Mouse (Mus musculus): Measurements from ENCODE around the gene Nrp2. TPM values are rescaled to one million over a fixed set of nuclear protein-coding genes. Genes with fewer than 3 reads are reported as not detected.

Nrp2 gene
- total and polyA plus RNA-seq, 3 experiments: not detected

DNA sequence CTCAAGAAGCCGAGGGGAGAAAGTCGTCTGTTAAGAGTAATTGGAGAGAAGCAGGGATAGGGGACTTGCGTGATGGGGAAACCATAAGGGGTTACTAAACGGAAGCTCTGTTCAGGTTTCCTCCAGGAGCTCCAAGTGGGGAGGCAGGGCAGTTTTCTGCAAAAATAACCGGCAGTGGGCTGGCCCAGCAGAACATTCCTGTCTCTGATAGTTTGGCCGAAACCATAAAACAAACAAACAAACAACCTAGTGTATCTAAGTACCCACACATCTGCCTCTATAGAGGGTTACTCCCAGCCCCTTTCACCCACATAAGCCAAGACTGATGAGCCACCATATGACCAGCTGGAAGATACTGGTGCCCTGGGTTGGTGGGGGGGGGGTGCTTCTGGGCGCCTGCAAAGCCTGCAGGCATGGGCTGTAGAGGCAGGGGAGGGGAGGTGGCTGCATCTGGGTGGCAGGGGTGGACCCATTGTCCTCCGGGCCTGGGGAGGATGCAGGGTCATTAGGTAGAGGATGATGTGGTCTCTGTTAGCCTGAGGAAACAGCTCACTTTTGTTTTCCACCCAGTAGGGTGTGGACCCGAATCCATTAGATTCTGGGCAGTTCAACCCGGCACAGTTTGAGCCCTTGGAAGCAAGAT, 13.9 kb downstream of the Nrp2 start:
- H3K9ac ChIP-seq (ENCODE audit: control insufficient read depth, low read depth, low read length, poor library complexity, severe bottlenecking): no peak overlapping the region
- no peaks in the 10 kb centered on the region for H3K27me3 ChIP-seq (ENCODE audit: control insufficient read depth in 1 of 2, insufficient read depth in 2 of 2, low read length in 2 of 2)
- no peaks in the 10 kb centered on the region for H3K9me3 ChIP-seq (replicated peaks; ENCODE audit: insufficient read depth, low read length)
- no peak overlapping the region for H3K4me3 ChIP-seq (ENCODE audit: control insufficient read depth in 1 of 2, insufficient read depth in 1 of 2, low read depth in 2 of 2, low read length in 2 of 2)
- TF ChIP-seq RAD21 (IDR thresholded peaks at IDR 0.05; ENCODE audit: low read depth, low read length) (no peak), TBP (IDR thresholded peaks at IDR 0.05; ENCODE audit: low read depth, low read length) (no peak), MEF2A (IDR thresholded peaks at IDR 0.05; ENCODE audit: extremely low read depth, insufficient replicate concordance, low read depth, low read length, poor library complexity, severe bottlenecking) (no peak), NELFE (IDR thresholded peaks at IDR 0.05; ENCODE audit: low read depth, low read length) (no peak), MYC (IDR thresholded peaks at IDR 0.05; ENCODE audit: low read depth, low read length) (no peak), SIN3A (IDR thresholded peaks at IDR 0.05; ENCODE audit: low read length) (no peak), POLR2AphosphoS2 (IDR thresholded peaks at IDR 0.05; ENCODE audit: low read length) (no peak), TCF12 (IDR thresholded peaks at IDR 0.05; ENCODE audit: low read depth, low read length) (no peak), CHD2 (IDR thresholded peaks at IDR 0.05; ENCODE audit: low read length) (no peak), USF1 (IDR thresholded peaks at IDR 0.05; ENCODE audit: low read depth, low read length) (no peak), ELF1 (IDR thresholded peaks at IDR 0.05; ENCODE audit: low read depth, low read length) (no peak), MAZ (IDR thresholded peaks at IDR 0.05; ENCODE audit: low read depth, low read length) (no peak), ZNF384 (IDR thresholded peaks at IDR 0.05; ENCODE audit: low read depth, low read length) (no peak), USF2 (IDR thresholded peaks at IDR 0.05; ENCODE audit: borderline replicate concordance in 1 of 2, insufficient read depth in 1 of 2, low read depth in 1 of 2, low read length in 2 of 2) (no peak)
- H3K4me1 ChIP-seq (ENCODE audit: control insufficient read depth in 1 of 2, insufficient read depth in 2 of 2, low read length in 2 of 2): no peaks in the 10 kb centered on the region
- no peak for DNase-seq (ENCODE audit: low read depth, low spot score)
- no peaks in the 10 kb centered on the region for H3K36me3 ChIP-seq (ENCODE audit: control insufficient read depth in 1 of 2, insufficient read depth in 2 of 2, low read length in 2 of 2)
- H3K27ac ChIP-seq (ENCODE audit: control insufficient read depth, low read depth, low read length): no peak overlapping the region
- no peaks in the 10 kb centered on the region for H3K79me2 ChIP-seq (ENCODE audit: control insufficient read depth, insufficient read depth, low read length, poor library complexity)

DNA sequence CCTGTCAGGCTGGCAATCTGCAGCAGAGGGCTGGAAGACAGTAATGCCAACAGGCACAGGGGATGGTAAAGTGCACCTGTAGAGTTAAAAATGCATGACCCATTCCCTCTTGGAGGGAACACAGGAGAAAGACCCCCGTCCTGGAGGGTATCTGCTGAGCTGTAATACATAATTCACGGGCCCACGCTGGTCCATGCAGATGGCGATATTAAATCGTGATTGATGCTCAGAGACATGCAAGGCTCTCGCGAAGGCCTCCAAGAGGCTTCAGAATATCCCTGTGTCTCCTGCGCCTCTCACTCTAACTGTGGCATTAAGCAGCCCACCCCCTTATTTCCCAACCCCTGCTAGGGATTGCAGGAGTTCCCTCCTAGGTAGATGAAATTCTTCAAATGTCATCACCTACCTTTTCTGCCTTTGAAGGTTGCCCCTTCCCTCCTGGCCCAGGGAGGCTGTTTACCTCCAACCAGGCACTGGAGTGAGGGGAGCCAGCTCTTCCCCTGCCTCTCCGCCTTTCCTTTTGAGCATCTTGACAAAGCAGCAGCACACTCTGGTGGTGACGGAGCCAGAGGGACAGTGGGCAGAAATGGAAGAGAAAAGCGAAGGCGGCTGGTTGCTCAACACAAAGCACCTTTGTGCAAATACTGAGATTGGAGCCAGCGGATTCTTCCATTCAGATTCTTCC, 14.6 kb downstream of the Nrp2 start:
- DNase-seq (ENCODE audit: low read depth, low spot score): no peak
- Histone ChIP-seq H3K36me3 (ENCODE audit: control insufficient read depth in 1 of 2, insufficient read depth in 2 of 2, low read length in 2 of 2) (no peaks in the 10 kb centered on the region), H3K4me3 (ENCODE audit: control insufficient read depth in 1 of 2, insufficient read depth in 1 of 2, low read depth in 2 of 2, low read length in 2 of 2) (no peak overlapping the region), H3K4me1 (ENCODE audit: control insufficient read depth in 1 of 2, insufficient read depth in 2 of 2, low read length in 2 of 2) (no peaks in the 10 kb centered on the region), H3K79me2 (ENCODE audit: control insufficient read depth, insufficient read depth, low read length, poor library complexity) (no peaks in the 10 kb centered on the region), H3K27ac (ENCODE audit: control insufficient read depth, low read depth, low read length) (no peak overlapping the region), H3K9me3 (replicated peaks; ENCODE audit: insufficient read depth, low read length) (no peaks in the 10 kb centered on the region), H3K9ac (ENCODE audit: control insufficient read depth, low read depth, low read length, poor library complexity, severe bottlenecking) (no peak overlapping the region), H3K27me3 (ENCODE audit: control insufficient read depth in 1 of 2, insufficient read depth in 2 of 2, low read length in 2 of 2) (no peaks in the 10 kb centered on the region)
- no peak for TF ChIP-seq MEF2A (IDR thresholded peaks at IDR 0.05; ENCODE audit: extremely low read depth, insufficient replicate concordance, low read depth, low read length, poor library complexity, severe bottlenecking)
- TF ChIP-seq ZNF384 (IDR thresholded peaks at IDR 0.05; ENCODE audit: low read depth, low read length): no peak
- no peak for TF ChIP-seq BHLHE40 (IDR thresholded peaks at IDR 0.05; ENCODE audit: borderline replicate concordance, low read depth, low read length)
- TF ChIP-seq KAT2A (conservative IDR thresholded peaks at IDR 0.05; ENCODE audit: low read depth, low read length): no peak
- no peak for TF ChIP-seq USF1 (IDR thresholded peaks at IDR 0.05; ENCODE audit: low read depth, low read length)
- no peak for TF ChIP-seq HCFC1 (IDR thresholded peaks at IDR 0.05; ENCODE audit: low read depth, low read length)
- TF ChIP-seq MXI1 (IDR thresholded peaks at IDR 0.05; ENCODE audit: low read depth, low read length): no peak
- no peak for TF ChIP-seq RAD21 (IDR thresholded peaks at IDR 0.05; ENCODE audit: low read depth, low read length)
- no peak for TF ChIP-seq NELFE (IDR thresholded peaks at IDR 0.05; ENCODE audit: low read depth, low read length)
- no peak for TF ChIP-seq ETS1 (IDR thresholded peaks at IDR 0.05; ENCODE audit: low read depth, low read length)
- no peak for TF ChIP-seq TBP (IDR thresholded peaks at IDR 0.05; ENCODE audit: low read depth, low read length)
- no peak for TF ChIP-seq UBTF (IDR thresholded peaks at IDR 0.05; ENCODE audit: borderline replicate concordance, insufficient read depth, low read depth, low read length)
- TF ChIP-seq ELF1 (IDR thresholded peaks at IDR 0.05; ENCODE audit: low read depth, low read length): no peak
